Mouse (Mus musculus): Measurements from ENCODE around the gene Pts. TPM values are rescaled to one million over a fixed set of nuclear protein-coding genes. Genes with fewer than 3 reads are reported as not detected.

Pts gene
- total and polyA plus RNA-seq, 2 experiments from 2014 or later, result 82.3 to 116 TPM

GRCm38 (mm10) chr9:50515462-50515861 lies 13.1 kb downstream of the Pts start:
- Histone ChIP-seq H3K4me2 (ENCODE audit: low read depth, low read length, poor library complexity, severe bottlenecking) (no peak overlapping the region), H3K9me3 (ENCODE audit: low read length) (no peaks in the 10 kb centered on the region), H3K36me3 (ENCODE audit: insufficient read depth, low read length) (no peaks in the 10 kb centered on the region), H3K27me3 (ENCODE audit: insufficient read depth, low read length) (no peaks in the 10 kb centered on the region), H3K27ac (ENCODE audit: low read depth, low read length) (no peak overlapping the region), H3K9ac (replicated peaks; ENCODE audit: low read length, poor library complexity, severe bottlenecking) (no peak overlapping the region), H3K4me1 (ENCODE audit: insufficient read depth, low read length) (no peaks in the 10 kb centered on the region), H3K4me3 (ENCODE audit: low read depth, low read length) (no peak overlapping the region)
- TF ChIP-seq CTCF (IDR thresholded peaks at IDR 0.05), result no peak
- WGBS, result 87% methylated on average over 5 of the region's 5 CpGs
- ATAC-seq (ENCODE audit: low FRiP score) (no peak), DNase-seq (ENCODE audit: low spot score) (no peak)

- ATAC-seq (ENCODE audit: low FRiP score) (no peak), DNase-seq (ENCODE audit: low spot score) (no peak)
- TF ChIP-seq CTCF (IDR thresholded peaks at IDR 0.05), result no peak
- Histone ChIP-seq H3K9ac (replicated peaks; ENCODE audit: low read length, poor library complexity, severe bottlenecking) (no peak overlapping the region), H3K36me3 (ENCODE audit: insufficient read depth, low read length) (no peaks in the 10 kb centered on the region), H3K4me2 (ENCODE audit: low read depth, low read length, poor library complexity, severe bottlenecking) (no peak overlapping the region), H3K27ac (ENCODE audit: low read depth, low read length) (no peak overlapping the region), H3K4me3 (ENCODE audit: low read depth, low read length) (no peak overlapping the region), H3K27me3 (ENCODE audit: insufficient read depth, low read length) (no peaks in the 10 kb centered on the region), H3K4me1 (ENCODE audit: insufficient read depth, low read length) (no peaks in the 10 kb centered on the region), H3K9me3 (ENCODE audit: low read length) (no peaks in the 10 kb centered on the region)
- WGBS, result 75% methylated on average over 7 of the region's 7 CpGs
Observed at GRCm38 (mm10) chr9:50507570-50507969, 21.0 kb downstream of the Pts start.

- no peaks in the 10 kb centered on the region for H3K4me1 ChIP-seq (ENCODE audit: insufficient read depth, low read length)
- DNase-seq (ENCODE audit: low spot score) (no peak), ATAC-seq (ENCODE audit: low FRiP score) (no peak)
- no peak overlapping the region for H3K27ac ChIP-seq (ENCODE audit: low read depth, low read length)
- no peaks in the 10 kb centered on the region for H3K36me3 ChIP-seq (ENCODE audit: insufficient read depth, low read length)
- H3K4me2 ChIP-seq (ENCODE audit: low read depth, low read length, poor library complexity, severe bottlenecking), result no peak overlapping the region
- 61% methylated on average over 6 of the region's 6 CpGs for WGBS
- H3K4me3 ChIP-seq (ENCODE audit: low read depth, low read length), result no peak overlapping the region
- no peak overlapping the region for H3K9ac ChIP-seq (replicated peaks; ENCODE audit: low read length, poor library complexity, severe bottlenecking)
- H3K27me3 ChIP-seq (ENCODE audit: insufficient read depth, low read length), result no peaks in the 10 kb centered on the region
- H3K9me3 ChIP-seq (ENCODE audit: low read length), result no peaks in the 10 kb centered on the region
- TF ChIP-seq CTCF (IDR thresholded peaks at IDR 0.05), result no peak
Observed at GRCm38 (mm10) chr9:50505405-50505804, 23.1 kb downstream of the Pts start.

- no peak overlapping the region for H3K4me2 ChIP-seq (ENCODE audit: low read depth, low read length, poor library complexity, severe bottlenecking)
- H3K36me3 ChIP-seq (ENCODE audit: insufficient read depth, low read length), result no peaks in the 10 kb centered on the region
- 88% methylated on average over 3 of the region's 3 CpGs for WGBS
- H3K4me3 ChIP-seq (ENCODE audit: low read depth, low read length), result no peak overlapping the region
- no peaks in the 10 kb centered on the region for H3K4me1 ChIP-seq (ENCODE audit: insufficient read depth, low read length)
- ATAC-seq (ENCODE audit: low FRiP score), result no peak
- H3K9me3 ChIP-seq (ENCODE audit: low read length), result no peaks in the 10 kb centered on the region
- no peak overlapping the region for H3K9ac ChIP-seq (replicated peaks; ENCODE audit: low read length, poor library complexity, severe bottlenecking)
- no peak for TF ChIP-seq CTCF (IDR thresholded peaks at IDR 0.05)
- no peaks in the 10 kb centered on the region for H3K27me3 ChIP-seq (ENCODE audit: insufficient read depth, low read length)
- no peak for DNase-seq (ENCODE audit: low spot score)
- H3K27ac ChIP-seq (ENCODE audit: low read depth, low read length), result no peak overlapping the region
Observed at GRCm38 (mm10) chr9:50502949-50503348, 25.6 kb downstream of the Pts start.

- peak overlapping the region; percentile 8; the same call in 1 of the 2 replicates for H3K27ac ChIP-seq (ENCODE audit: low read depth, low read length)
- H3K4me1 ChIP-seq (ENCODE audit: insufficient read depth, low read length), result no peaks in the 10 kb centered on the region
- peak overlapping the region; percentile 12; the same call in 1 of the 2 replicates for H3K4me3 ChIP-seq (ENCODE audit: low read depth, low read length)
- WGBS, result 37% methylated on average over 14 of the region's 14 CpGs
- ATAC-seq (ENCODE audit: low FRiP score) (peak; percentile 83), DNase-seq (ENCODE audit: low spot score) (peak; percentile 82)
- H3K9ac ChIP-seq (replicated peaks; ENCODE audit: low read length, poor library complexity, severe bottlenecking), result no peak overlapping the region
- TF ChIP-seq CTCF (IDR thresholded peaks at IDR 0.05), result no peak
- H3K36me3 ChIP-seq (ENCODE audit: insufficient read depth, low read length), result no peaks in the 10 kb centered on the region
- no peaks in the 10 kb centered on the region for H3K27me3 ChIP-seq (ENCODE audit: insufficient read depth, low read length)
- no peaks in the 10 kb centered on the region for H3K9me3 ChIP-seq (ENCODE audit: low read length)
- H3K4me2 ChIP-seq (ENCODE audit: low read depth, low read length, poor library complexity, severe bottlenecking), result peak overlapping the region; percentile 37
Observed at GRCm38 (mm10) chr9:50500974-50501501, 27.5 kb downstream of the Pts start.

- H3K4me1 ChIP-seq (ENCODE audit: insufficient read depth, low read length), result no peaks in the 10 kb centered on the region
- ATAC-seq (ENCODE audit: low FRiP score) (no peak), DNase-seq (ENCODE audit: low spot score) (no peak)
- no peaks in the 10 kb centered on the region for H3K27me3 ChIP-seq (ENCODE audit: insufficient read depth, low read length)
- H3K9ac ChIP-seq (replicated peaks; ENCODE audit: low read length, poor library complexity, severe bottlenecking), result no peak overlapping the region
- no peak overlapping the region for H3K27ac ChIP-seq (ENCODE audit: low read depth, low read length)
- WGBS, result 70% methylated on average over 15 of the region's 15 CpGs
- no peak for TF ChIP-seq CTCF (IDR thresholded peaks at IDR 0.05)
- no peaks in the 10 kb centered on the region for H3K36me3 ChIP-seq (ENCODE audit: insufficient read depth, low read length)
- no peaks in the 10 kb centered on the region for H3K9me3 ChIP-seq (ENCODE audit: low read length)
- peak overlapping the region; percentile 12; the same call in 1 of the 2 replicates for H3K4me3 ChIP-seq (ENCODE audit: low read depth, low read length)
- peak overlapping the region; percentile 37 for H3K4me2 ChIP-seq (ENCODE audit: low read depth, low read length, poor library complexity, severe bottlenecking)
Observed at GRCm38 (mm10) chr9:50500467-50500973, 28.0 kb downstream of the Pts start.

All from midbrain, postnatal 0 days (tissue).